Mouse (Mus musculus): ENCODE measurements around the gene Dspp.

- no peak for TF ChIP-seq POLR2A (IDR thresholded peaks at IDR 0.05; ENCODE audit: borderline replicate concordance, extremely low read depth, low read depth, low read length)
- no peak for TF ChIP-seq CTCF (IDR thresholded peaks at IDR 0.05; ENCODE audit: insufficient read depth, low read length)
These were observed 32.5 kb upstream of the Dspp start for GRCm38 (mm10) chr5:104137920-104138541.
